Mouse (Mus musculus): ENCODE measurements around the gene Fancg.

GRCm38 (mm10) chr4:43005765-43006164, 4.5 kb downstream of the Fancg start:
- TF ChIP-seq USF1 (IDR thresholded peaks at IDR 0.05; ENCODE audit: low read depth) (no peak), CTCF (IDR thresholded peaks at IDR 0.05; ENCODE audit: control insufficient read depth, insufficient read depth, insufficient read length) (peak; percentile 15)

Measured in C2C12 (cell line).